Mouse (Mus musculus): ENCODE results near the gene Trpc4ap.
"Not testable (repeated sequence)": the region's sequence is repeated elsewhere in the genome, so short reads cannot be mapped to it uniquely, and the experiment has no call there.

Trpc4ap gene

DNA sequence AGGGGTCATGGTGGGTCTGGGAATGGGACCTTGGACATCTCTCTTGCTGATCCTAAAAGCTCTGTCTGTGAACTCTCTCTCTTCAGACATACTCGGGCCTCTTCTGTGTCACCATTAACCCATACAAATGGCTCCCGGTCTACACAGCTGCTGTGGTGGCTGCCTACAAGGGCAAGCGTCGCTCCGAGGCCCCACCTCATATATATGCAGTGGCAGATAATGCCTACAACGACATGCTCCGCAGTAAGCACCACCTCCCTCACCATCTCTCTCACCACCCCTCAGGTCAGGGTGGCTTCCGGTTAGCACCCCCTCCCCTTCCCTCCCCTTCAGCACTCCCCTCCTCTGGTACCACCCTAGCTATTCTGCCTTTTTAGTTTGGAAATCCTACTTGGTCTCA lies 78.2 kb downstream of the Trpc4ap start:
- DNase-seq (ENCODE audit: low read depth, low spot score): no peak

DNA sequence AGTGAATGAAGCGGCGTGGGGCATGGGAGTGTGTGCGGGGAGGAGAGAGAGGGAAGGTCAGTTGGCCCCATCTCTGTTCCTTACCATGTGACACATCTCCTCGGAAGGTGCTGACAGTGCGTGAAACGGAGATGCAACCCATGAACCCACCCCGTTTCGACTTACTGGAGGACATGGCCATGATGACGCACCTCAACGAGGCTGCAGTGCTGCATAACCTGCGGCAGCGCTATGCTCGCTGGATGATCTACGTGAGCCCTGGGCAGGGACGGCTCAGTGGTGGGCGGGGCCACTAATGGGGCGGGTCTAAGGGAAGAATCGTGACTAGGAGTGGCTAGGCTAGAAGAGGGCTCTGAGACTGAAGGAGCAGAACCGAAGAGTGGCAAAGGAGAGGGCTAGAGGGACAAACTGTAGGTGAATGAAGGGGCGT lies 78.8 kb downstream of the Trpc4ap start:
- DNase-seq (ENCODE audit: low read depth, low spot score): peak; percentile 83

DNA sequence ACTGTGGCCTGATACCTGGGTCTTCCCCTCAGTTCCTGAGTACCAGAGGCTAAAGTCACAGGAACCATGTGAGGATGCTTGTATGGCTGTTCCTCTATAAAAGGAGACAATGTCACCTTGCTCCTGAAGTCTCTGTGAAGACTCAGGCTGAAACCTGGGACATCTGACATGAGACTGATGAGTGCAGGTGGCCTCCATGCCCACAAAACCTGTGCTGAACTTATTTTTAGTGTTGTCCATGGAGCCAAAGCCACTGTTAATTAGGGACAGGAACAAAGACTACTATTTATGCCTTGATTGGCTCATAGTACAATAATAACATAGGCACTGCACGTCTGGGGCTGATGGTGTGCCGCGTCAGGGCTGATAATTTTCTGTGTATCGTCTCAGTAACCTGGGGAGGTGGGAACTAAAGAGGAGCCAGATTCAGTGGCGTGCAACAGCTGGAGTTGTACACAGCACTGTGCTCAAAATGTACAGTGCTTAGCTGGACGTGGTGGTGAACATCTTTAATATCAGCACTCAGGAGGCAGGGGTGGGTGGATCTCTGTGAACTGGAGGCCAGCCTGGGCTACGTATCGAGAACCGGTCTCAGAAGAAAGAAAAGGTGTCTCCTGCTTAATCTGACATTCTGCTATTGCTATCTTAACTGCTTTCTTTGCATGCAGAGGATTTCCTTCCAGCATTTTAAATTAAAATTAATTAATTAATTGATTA lies 80.2 kb downstream of the Trpc4ap start:
- DNase-seq (ENCODE audit: low read depth, low spot score): no peak

DNA sequence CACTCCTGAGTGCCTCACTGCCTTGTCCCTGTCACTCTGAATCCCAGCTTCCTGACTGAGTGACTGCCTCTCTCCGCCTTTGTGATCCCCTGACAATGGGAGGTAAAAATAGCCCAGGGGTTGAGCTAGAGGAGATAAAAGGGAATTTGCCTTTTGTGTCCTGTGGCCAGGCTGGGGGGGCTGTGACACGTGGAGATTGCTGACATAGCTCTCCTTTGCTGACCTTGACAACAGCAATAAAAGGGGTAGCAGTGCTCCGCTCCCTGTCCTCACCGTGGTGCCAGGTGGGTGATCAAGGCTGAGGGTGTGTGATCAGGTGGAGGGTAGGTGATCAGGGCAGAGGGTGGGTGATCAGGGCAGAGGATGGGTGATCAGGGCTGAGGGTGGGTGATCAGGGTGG lies 81.2 kb downstream of the Trpc4ap start, which contains the start of gene Myh7b:
Gene Myh7b, plus strand, starts transcription at position 235 of the 400 bp plus-strand sequence.
- no peak for DNase-seq (ENCODE audit: low read depth, low spot score)

DNA sequence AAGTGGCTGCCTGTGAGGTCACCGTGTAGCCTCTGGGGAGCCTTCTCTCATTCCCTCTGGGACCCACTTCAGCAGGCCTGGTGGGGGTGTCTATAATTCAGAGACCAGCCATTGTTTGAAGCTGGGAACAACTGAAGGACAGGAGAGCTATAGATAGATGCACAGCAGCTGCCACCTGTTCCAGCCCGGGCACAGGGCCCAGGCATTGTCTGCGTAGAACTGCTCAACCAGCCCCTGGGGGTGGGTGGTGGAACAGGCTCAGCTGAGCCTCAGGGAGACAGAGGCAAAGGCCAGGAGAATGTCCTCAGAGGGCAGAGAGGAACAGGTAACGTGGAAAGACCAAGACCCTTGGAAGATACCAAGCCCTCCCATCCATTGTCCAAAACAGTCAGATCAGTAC lies 85.8 kb downstream of the Trpc4ap start:
- no peak for DNase-seq (ENCODE audit: low read depth, low spot score)

DNA sequence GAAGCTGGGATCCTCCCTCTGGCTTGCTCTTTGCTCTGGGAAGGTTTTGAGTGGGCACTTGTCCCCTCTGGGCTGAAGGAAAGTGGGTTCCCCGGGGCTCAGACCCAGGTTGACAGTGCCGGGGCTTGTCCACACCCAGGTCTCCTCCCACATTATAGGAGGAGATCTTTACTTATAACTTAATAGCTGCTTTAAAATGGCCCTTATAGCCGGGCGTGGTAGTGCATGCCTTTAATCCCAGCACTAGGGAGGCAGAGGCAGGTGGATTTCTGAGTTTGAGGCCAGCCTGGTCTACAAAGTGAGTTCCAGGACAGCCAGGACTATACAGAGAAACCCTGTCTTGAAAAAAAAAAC lies 87.0 kb downstream of the Trpc4ap start:
- not testable (repeated sequence) for DNase-seq (ENCODE audit: low read depth, low spot score)

DNA sequence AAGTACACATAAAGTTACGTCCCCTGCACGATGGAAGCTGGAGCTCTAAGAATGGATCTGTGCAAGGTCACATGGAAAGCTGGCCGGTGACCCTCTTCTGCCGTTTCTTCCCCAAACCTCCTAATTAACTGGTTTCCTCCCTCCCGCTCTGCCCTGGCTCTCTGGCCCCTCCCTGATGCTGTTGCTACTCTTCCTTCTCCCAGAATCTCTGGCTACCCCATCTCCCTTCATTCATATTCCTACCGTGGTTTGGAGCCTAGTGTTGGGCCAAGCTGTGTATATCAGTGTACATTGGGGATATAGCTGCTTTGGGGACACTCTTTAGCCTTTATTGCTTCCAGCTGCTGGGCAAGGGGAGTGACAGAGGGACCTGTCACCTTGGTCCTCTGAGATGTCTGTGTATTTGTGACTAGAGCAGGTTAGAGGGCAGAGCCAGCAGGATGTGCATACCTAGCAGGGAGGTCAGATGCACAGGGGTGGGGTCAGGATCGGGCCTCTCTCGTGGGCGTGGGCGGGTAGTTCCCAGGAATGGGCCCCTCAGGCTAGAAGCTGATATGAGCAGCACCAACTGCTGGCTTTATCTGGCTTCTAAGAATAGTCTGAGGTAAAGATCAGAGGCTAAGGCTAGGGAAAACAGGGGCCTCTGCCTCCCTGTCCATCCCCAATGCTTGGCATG lies 87.5 kb downstream of the Trpc4ap start:
- no peak for DNase-seq (ENCODE audit: low read depth, low spot score)

DNA sequence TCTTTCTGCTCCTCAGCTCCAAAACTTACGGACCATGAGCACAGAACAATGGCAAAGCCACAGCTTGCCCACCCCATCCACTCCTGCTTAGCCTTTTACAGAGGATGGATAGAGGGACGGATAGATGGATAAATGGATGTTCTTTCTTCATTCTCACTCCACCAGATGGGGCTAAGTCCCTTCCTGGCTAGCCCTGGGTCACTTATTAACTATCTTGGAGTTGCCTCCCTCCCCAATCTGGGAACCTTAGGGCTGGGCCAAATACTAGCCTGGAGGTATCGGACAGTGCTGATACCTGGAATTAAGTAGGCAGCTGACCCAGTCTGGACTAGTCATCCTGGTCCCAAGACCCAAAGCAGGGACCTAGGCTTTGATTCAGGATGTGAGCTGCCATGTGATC lies 88.5 kb downstream of the Trpc4ap start:
- no peak for DNase-seq (ENCODE audit: low read depth, low spot score)

DNA sequence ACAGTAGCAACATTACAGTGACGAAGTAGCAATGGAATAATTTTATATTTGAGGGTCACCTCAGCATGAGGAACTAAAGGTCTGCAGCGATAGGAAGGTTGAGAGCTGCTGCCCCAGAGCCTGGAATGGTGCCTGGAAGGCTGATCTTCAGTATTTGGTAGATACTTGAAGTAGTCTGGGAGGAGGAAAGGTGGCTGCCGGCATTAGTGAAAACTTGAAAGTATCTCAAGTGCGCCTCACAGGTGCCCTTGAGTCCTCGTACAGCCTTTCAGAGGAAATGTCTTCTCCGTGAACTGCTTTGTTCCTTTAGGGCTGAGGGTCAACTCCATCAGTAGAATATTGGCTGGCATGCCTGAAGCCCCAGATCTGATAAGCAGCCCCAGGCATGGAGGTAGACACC lies 96.7 kb downstream of the Trpc4ap start:
- no peak for DNase-seq (ENCODE audit: low read depth, low spot score)

DNA sequence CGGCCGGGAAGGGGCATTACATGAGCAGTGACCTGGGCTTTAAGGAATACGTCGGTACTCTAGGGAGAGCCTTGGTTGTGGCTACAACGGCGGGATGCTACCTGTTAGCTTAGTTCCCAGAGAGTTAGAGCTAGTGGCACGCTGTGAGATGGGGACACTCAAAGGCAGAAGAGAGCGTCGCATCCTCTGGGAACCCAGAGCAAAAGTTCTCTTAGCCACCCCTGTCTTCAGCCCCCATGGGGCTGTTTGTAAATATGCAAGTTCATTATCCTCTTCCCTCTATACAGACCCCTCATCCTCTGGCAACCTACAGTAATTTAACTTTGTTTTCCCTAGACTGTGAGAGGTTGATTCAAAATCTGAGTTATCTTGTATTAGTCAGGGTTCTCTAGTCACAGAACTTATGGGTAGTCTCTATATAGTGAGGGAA lies 99.3 kb downstream of the Trpc4ap start:
- DNase-seq (ENCODE audit: low read depth, low spot score): no peak

DNA sequence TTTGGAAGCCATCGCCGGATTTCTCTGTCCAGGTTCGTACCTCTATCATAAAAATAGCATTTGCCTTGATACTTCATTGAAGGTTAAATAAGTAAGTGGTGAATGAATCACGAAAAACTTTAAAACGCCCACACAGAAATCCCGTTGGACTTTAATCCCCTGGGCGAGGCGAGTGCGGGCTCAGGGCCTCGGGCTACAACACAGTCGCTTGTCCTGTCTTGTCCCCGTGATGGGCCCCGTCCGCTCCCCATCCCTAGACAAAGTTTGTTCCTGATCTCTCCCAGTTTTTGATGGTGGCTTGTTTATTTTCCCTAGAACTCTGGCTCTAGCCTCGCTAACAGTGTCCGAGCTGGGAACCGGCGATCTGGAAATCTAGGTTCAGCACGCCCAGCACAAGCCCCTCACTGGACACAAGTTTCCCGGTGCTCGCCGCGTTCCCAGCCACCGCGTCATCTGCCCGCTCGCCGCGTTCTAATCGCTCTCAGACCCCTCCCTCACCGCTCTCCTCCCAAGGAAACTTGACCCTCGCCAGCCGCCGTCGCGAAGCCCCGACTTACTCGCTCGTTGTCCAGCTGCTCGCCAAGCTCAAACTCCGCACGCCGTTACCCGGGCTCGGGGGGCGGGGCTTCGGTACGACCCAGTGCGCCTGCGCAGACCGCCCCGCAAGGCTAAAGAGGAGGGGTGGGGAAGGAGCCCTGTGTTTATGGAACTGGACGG lies 99.9 kb downstream of the Trpc4ap start, which contains the start of gene Gss:
Gene Gss, minus strand, starts transcription at position 674 of the 717 bp plus-strand sequence.
- peak; percentile 93 for DNase-seq (ENCODE audit: low read depth, low spot score)

DNA sequence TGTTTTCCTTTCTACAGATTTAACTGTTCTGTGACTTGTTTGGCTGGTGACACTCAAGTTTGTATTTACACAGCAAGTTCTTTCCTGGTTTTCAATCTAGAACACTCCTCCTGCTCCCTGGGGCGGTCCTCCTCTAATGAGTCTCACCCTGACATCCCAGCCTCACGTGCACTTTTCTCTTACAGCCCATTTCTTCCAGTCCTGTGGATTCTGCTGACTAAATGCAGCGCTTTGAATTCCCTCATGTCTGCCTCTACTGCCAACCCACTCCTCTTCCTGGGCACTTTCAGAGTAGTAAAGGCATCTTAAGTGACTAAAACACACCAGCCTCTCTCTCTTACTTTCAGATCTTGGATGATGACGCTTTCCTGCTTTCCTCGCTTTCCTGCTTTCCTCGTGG lies 100.5 kb downstream of the Trpc4ap start:
- DNase-seq (ENCODE audit: low read depth, low spot score): peak; percentile 26

DNA sequence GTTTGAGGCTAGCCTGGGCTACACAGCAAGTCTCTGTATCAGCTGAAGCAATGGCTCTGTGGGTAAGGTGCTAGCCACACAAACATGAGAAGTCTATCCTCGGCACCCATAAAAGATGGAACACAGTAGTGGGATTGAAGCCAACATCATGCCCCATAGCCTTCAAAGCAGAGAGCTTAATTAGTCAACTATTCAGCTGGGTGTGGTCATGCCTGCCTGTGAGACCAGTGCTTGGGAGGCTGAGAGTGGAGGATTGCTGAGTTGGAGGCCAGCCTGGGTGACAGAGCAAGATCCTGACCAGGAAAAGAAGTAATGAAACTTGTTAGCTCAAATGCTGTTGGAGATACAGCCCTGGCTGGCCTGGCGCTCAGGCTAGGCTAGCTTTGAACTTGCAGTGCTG lies 101.3 kb downstream of the Trpc4ap start:
- no peak for DNase-seq (ENCODE audit: low read depth, low spot score)

DNA sequence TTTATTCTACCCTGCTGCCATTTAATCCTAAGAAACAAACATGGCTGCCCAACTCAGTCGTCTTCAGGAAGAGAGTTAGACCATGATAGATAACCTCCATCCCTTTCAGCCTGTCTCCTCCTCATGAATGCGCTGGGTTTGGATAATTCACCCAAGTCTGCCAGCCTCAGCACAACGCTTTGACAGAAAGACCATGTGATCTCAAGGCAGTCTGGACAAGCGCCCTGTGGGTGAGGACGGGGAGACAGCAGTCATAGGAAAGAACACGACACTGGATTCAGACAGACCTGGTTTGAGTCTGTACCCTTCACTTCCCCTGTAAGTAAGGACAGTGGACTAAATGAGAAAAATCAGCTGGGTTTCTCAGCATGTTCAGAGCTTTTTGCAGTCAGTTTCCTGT lies 102.7 kb downstream of the Trpc4ap start:
- no peak for DNase-seq (ENCODE audit: low read depth, low spot score)

DNA sequence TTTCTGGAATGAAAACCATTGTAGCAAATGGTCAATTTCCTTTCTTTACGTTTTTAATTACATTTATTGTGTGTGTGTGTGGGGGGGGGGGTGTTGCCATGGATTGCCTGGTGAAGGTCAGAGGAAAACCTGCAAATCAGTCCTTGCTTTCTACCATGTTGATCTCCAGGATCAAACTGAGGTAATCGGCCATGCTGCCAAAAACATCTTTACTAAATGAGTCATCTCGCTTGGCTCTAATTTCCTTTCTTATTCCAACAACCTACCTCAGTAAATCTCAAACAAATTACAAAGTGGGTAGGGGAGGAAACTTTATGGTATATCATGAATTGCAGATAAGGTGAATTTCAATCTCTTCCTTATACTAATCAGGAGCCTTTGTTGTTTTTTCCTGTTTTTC lies 104.0 kb downstream of the Trpc4ap start:
- no peak for DNase-seq (ENCODE audit: low read depth, low spot score)

DNA sequence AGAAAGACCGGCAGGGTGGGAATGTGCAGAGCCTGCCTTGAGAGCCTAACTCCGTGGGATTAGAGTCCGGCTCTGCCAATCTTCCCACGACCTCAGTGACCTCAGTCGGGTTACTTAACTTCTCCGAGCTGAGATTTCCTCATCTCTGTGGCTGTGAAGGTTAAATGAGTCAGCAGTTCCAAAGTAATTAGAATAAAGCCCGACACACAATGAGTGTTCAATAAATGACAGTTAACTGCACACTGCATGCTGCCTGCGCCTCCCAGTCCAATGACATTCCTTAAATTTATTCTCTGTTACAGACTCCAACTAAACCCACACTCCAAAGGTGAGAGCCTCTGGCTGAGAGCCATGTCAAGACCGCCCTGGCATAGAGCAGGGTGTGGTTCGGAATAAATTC lies 106.7 kb downstream of the Trpc4ap start:
- no peak for DNase-seq (ENCODE audit: low read depth, low spot score)

DNA sequence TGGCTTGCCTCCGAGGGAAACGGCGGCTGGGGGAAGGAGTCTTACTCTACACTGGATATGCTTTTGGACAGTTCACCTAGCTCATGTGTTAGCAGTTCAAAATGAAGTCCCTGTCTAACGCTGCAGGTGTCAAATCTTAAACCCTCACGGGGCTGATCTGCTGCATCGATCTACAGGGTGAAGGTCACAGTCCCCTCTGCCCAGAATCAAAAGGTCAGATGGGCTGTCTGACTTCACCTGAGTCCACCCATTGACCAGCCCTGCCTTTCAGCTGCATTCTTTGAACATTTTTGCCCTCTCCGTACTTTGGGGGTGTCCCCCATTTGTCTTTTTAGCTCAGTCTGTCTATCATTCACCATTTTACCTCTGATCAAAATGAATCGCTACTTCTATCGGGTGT lies 107.1 kb downstream of the Trpc4ap start:
- DNase-seq (ENCODE audit: low read depth, low spot score): no peak
